Comparison of ENCODE assay signal across 19 mouse cellular contexts in the genomic region with DNA sequence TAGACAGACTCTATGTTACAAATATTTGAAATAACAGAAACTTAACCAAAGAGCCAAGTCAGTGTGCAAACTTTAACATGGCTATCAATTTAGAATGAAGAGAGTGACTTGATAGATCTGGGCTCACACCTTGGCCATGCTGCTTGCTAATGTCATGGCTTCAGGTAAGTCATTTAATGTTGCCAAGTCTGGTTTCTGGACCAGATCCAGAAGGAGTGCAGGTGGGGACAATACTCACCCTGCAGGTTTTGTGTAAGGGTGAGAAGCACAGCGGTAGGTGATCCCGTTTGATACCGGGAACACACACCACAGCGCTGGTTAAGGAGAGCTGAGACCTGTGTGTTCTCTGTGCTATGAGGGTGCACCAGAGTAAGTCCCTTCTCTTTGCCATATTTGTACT.
"Had no signal": no experiment of that assay in that cellular context is flagged by ENCODE, and none has a peak within 500 bp of the region (broad histone marks: within the 10 kb centered on the region; RNA-seq: fewer than 3 reads in every experiment).

No protein-coding gene starts in this region.

- H3K9me3 ChIP-seq: lung, embryonic 15.5 days; midbrain, embryonic 10.5 days; midbrain, embryonic 12.5 days; neural tube, embryonic 13.5 days; neural tube, embryonic 15.5 days had no signal

- H3K27ac ChIP-seq: liver, embryonic 14.5 days; lung, embryonic 15.5 days; midbrain, embryonic 10.5 days; midbrain, embryonic 12.5 days; neural tube, embryonic 15.5 days had no signal

- ATAC-seq: lung, postnatal 0 days; midbrain, embryonic 16.5 days had no signal

- H3K4me2 ChIP-seq: lung, embryonic 15.5 days; midbrain, embryonic 12.5 days; neural tube, embryonic 13.5 days; neural tube, embryonic 15.5 days had no signal

- H3K4me3 ChIP-seq: lung, embryonic 15.5 days; midbrain, embryonic 10.5 days; midbrain, embryonic 12.5 days; myocyte; neural tube, embryonic 13.5 days; neural tube, embryonic 15.5 days had no signal

- H3K9ac ChIP-seq: liver, embryonic 14.5 days; lung, embryonic 15.5 days; midbrain, embryonic 12.5 days; neural tube, embryonic 13.5 days; neural tube, embryonic 15.5 days had no signal

- H3K27me3 ChIP-seq: lung, embryonic 15.5 days; midbrain, embryonic 12.5 days; neural tube, embryonic 13.5 days; neural tube, embryonic 15.5 days had no signal

- DNase-seq: lung, postnatal 4 days; midbrain, embryonic 14.5 days; retina, postnatal 1 day; right cerebral cortex, adult 18-20 months; right cerebral cortex, postnatal 25 days; right cerebral cortex, postnatal 4 days; spleen, adult 18-20 months; thymus, adult 2 months; thymus, postnatal 25 days; thymus, postnatal 4 days had no signal

- H3K36me3 ChIP-seq: lung, embryonic 15.5 days; midbrain, embryonic 10.5 days; midbrain, embryonic 12.5 days; neural tube, embryonic 13.5 days; neural tube, embryonic 15.5 days had no signal
